Mouse (Mus musculus): Measurements from ENCODE around the gene Gm45140.

- TF ChIP-seq CTCF (IDR thresholded peaks at IDR 0.05; ENCODE audit: borderline replicate concordance, extremely low read depth, insufficient read depth, insufficient read length) (no peak), POLR2A (IDR thresholded peaks at IDR 0.05; ENCODE audit: borderline replicate concordance, extremely low read depth, insufficient read depth, insufficient read length, poor library complexity, severe bottlenecking) (no peak)
Measured at GRCm38 (mm10) chr6:87755196-87755595, 80.4 kb downstream of the Gm45140 start.
